Mouse (Mus musculus) small intestine, adult 2 months (tissue): ENCODE results near the gene Lalba. TPM values are rescaled to one million over a fixed set of nuclear protein-coding genes. Genes with fewer than 3 reads are reported as not detected.
A peak's percentile ranks its signal among the peaks of the same experiment; 100 is the strongest.

Source experiments
- H3K27ac ChIP-seq: fragments of 200-500 bp; 2 replicates; pipeline ENCODE4 v1.5.1; 2012; ENCODE audit warnings: low read depth, low read length, control low read depth, inconsistent platforms; ENCODE audit not compliant: insufficient read depth
- H3K27me3 ChIP-seq: fragments of 200-500 bp; 2 replicates; pipeline ENCODE4 v1.6.1; 2012; ENCODE audit warnings: mild to moderate bottlenecking, moderate library complexity, low read length, inconsistent platforms; ENCODE audit not compliant: control insufficient read depth, insufficient read depth
- H3K36me3 ChIP-seq: fragments of 200-500 bp; 2 replicates; pipeline ENCODE4 v1.6.1; 2012; ENCODE audit warnings: mild to moderate bottlenecking, low read length, control low read depth, inconsistent platforms; ENCODE audit not compliant: control insufficient read depth, insufficient read depth
- H3K4me1 ChIP-seq: fragments of 200-500 bp; 2 replicates; pipeline ENCODE4 v1.6.1; 2012; ENCODE audit warnings: low read length, inconsistent platforms, mixed read lengths; ENCODE audit not compliant: control insufficient read depth, insufficient read depth, insufficient read length
- H3K4me3 ChIP-seq: fragments of 200-500 bp; 2 replicates; pipeline ENCODE4 v1.5.1; 2012; ENCODE audit warnings: low read depth, mild to moderate bottlenecking, control low read depth, inconsistent platforms, low read length, moderate library complexity
- CTCF ChIP-seq: fragments of 200-500 bp; IDR thresholded peaks from 2 replicates; pipeline ENCODE4 v1.5.1; 2012; ENCODE audit warnings: low read depth, mild to moderate bottlenecking, control low read depth, inconsistent platforms, low read length, moderate library complexity, mixed read lengths; ENCODE audit not compliant: insufficient replicate concordance, insufficient read length; ENCODE audit errors: extremely low read depth
- POLR2A ChIP-seq: fragments of 200-500 bp; IDR thresholded peaks from 2 replicates; pipeline ENCODE4 v1.6.1; 2012; ENCODE audit warnings: low read depth, mild to moderate bottlenecking, control low read depth, inconsistent platforms, low read length, moderate library complexity
- WGBS: fragments of 180-500 bp; shearing (Covaris S2); methylation state at CpG from one replicate; pipeline ENCODE4 v1.1.7; 2018; 5-methylcytosine and 5-hydroxymethylcytosine counted together
- polyA plus RNA-seq: library from polyadenylated mRNA; depleted of rRNA; stranded (reverse); fragments of >200 nt; gene quantifications from 2 replicates; pipeline ENCODE4 v1.2.3, GENCODE M21; 2012

Lalba gene
- polyA plus RNA-seq, 1 experiment: not detected

DNA sequence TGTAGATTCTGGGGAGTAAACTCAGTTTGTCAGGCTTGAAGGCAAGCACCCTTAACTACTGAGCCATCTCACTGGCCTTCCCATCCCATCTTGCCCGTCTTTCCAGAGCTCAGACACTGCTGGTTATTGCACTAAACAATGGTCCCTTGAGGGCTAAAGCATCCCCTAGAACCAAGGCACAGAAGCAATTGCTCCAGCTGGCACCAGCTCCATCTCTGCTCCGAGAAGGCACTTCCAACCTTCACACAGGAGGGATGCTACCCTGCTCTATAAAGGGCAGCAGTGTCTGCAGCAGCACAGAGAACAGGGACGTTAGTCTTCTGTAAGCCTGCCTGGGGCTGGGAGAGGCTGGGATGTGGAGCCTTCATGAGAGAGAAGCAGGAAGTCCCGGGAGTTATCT is 9.6 kb upstream of the Lalba start, which contains the start of gene Olfr279:
TSS of gene Olfr279 (plus strand) at position 301 of the 400 bp plus-strand sequence.
- no peaks in the 10 kb centered on the region for H3K27me3 ChIP-seq
- TF ChIP-seq CTCF (no peak), POLR2A (no peak)
- no peaks in the 10 kb centered on the region for H3K4me1 ChIP-seq
- no peak within 1 kb of the TSS for H3K4me3 ChIP-seq
- no peaks in the 10 kb centered on the region for H3K36me3 ChIP-seq
- H3K27ac ChIP-seq: no peak within 1 kb of the TSS
- 37% methylated on average over 4 of the region's 4 CpGs for WGBS

DNA sequence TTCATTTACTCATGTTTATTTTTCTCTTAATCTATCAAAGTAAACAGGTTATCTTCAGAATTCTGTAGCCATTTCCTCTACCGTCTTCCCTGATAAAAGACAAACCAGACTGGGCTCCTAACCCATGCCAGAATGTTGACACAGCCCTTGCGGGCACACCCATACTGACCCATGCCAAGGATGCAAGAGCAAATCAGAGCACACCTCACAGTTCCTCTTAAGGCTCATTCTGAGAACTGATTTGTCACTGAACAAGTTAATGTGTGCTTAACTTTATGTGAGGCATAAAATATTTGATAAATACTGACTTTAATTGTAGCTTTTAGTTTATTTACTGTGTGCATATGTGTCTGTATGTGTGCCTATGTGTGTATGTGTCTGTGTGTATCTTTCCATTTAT is 8.8 kb upstream of the Lalba start:
- Histone ChIP-seq H3K27ac (no peak overlapping the region), H3K27me3 (no peaks in the 10 kb centered on the region), H3K4me1 (no peaks in the 10 kb centered on the region), H3K4me3 (no peak overlapping the region), H3K36me3 (no peaks in the 10 kb centered on the region)
- no peak for TF ChIP-seq CTCF
- no peak for TF ChIP-seq POLR2A
- 13% methylated on average over 2 of the region's 2 CpGs for WGBS

DNA sequence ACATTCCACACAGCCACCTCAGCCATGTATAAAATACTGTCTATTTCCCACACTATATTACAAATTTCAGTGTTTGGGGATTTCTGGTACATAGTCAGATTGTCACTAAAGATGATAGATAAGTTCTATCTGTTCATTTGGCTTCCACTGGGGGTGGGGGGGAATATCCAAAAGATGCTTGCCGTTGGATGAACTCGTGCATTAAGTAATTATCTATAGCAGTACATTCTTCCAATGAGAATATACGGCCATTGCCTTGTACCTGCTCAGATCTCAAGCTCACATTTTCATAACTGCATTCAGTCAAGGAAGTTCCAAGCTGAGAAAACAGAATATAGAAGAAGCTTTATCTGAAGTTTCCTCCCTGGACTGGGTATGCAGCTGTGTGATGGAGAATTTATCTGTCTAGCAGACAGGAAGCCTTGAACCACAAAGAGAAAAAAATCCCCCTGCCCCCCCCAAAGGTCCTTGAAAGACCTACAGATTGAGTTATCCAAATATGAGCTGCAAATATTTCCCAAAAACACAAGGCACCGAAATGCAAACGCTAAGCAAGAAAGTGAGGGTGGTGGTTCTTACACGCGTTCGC is 4.0 kb upstream of the Lalba start:
- Histone ChIP-seq H3K4me1 (peaks cover 8% of the 10 kb centered on the region; the same call in 1 of the 2 replicates), H3K36me3 (no peaks in the 10 kb centered on the region), H3K27ac (no peak overlapping the region), H3K4me3 (no peak overlapping the region), H3K27me3 (no peaks in the 10 kb centered on the region)
- TF ChIP-seq POLR2A (no peak), CTCF (no peak)
- WGBS: 88% methylated on average over 8 of the region's 8 CpGs

DNA sequence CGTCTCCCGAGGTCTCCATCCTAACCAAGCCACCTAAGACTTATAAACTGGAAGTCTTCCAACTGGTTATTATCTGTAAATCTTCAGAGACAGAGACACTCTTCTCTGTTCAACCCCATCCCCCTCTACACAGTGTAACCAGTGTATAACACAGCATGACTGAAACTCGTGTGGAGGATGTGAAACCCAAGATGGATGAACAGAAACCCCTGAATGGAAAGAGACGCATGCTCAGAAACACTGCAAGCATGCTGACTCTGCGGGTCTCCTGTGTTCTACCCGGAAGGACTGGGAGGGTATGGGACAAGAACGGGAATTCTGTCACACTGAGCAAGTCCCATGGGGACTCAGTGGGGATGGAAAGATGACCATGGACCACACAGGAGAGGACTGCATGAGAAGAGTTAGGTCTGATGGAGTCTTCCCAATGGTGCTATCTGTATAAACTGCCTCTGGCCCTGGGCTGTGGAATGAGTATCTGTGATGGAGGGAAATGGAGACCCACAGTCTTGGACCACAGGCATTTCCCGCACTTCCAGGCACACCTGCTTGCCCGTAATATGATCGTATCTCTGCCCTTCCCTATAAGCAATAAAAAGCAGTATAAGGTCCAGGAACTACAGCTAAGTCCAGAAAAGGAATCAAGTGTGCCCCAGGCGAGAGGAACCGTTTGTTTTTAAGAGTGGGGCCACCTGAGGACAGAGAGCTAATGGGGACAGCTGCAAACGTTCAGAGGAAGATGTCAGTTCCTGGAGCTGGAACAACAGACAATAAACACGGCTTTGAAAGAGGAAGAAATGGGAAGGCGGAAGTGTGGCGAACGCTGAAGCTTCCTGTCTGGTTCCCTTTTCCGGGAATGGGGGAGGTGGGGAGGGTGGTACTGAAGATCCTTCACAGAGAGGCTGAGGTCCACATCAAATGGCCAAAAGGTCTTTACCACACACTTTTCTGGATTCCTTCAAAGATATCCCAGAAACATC is 1.7 kb upstream of the Lalba start:
- H3K36me3 ChIP-seq: no peaks in the 10 kb centered on the region
- 35% methylated on average over 18 of the region's 18 CpGs for WGBS
- peak overlapping the region; percentile 25 for H3K27ac ChIP-seq
- no peak for TF ChIP-seq CTCF
- no peak for TF ChIP-seq POLR2A
- no peaks in the 10 kb centered on the region for H3K27me3 ChIP-seq
- peak overlapping the region; percentile 40 for H3K4me3 ChIP-seq
- H3K4me1 ChIP-seq: peaks cover 8% of the 10 kb centered on the region; the same call in 1 of the 2 replicates

DNA sequence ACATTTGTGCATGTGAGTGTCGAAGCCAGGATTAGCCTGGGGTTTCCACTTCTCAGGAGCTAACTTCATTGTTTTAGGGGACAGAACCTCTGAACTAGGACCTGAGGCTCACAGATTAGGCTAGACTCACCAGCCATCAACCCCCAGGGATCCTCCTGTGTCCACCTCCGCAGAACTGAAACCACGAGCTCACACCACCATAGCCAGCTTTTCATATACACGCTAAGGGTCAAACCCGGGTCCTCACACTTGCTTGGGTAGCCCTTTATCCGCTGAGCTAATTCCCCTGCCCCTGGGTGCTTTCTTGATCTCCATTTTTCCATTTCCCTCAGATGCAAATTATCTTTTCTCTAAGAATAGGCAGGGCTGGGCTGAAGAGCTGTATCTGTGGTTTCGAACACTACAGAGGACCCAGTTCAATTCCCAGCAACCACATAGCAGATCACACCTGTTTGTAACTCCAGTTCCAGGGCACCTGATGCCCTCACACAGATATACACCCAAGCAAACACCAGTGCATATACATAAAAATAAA is 2.9 kb downstream of the Lalba start:
- Histone ChIP-seq H3K4me1 (peaks cover 14% of the 10 kb centered on the region; the same call in 1 of the 2 replicates), H3K36me3 (no peaks in the 10 kb centered on the region), H3K4me3 (no peak overlapping the region), H3K27me3 (no peaks in the 10 kb centered on the region), H3K27ac (no peak overlapping the region)
- 78% methylated on average over 7 of the region's 7 CpGs for WGBS
- TF ChIP-seq CTCF (no peak), POLR2A (no peak)

DNA sequence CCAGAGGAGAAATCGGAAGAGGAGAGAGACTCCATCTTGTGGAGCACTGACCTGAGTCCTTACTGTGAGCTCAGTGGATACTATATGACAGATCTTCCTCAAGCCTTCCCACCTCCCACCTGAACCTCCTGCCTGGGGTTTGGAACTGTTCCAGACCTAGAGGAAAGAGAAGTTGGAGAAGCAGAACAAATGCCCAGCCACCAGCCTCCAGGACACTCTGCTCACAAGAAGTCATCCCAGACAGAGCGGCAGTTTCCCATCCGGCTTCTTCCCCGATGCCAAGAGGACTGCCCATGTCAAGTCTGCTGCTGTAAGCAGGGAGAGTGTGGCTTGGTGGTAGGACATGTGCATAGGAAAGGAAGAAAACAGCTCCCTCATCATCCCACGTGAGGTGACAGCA is 6.2 kb downstream of the Lalba start:
- no peaks in the 10 kb centered on the region for H3K27me3 ChIP-seq
- no peaks in the 10 kb centered on the region for H3K36me3 ChIP-seq
- 77% methylated on average over 5 of the region's 5 CpGs for WGBS
- H3K27ac ChIP-seq: no peak overlapping the region
- TF ChIP-seq CTCF (no peak), POLR2A (no peak)
- no peak overlapping the region for H3K4me3 ChIP-seq
- peaks cover 6% of the 10 kb centered on the region; the same call in 1 of the 2 replicates for H3K4me1 ChIP-seq

DNA sequence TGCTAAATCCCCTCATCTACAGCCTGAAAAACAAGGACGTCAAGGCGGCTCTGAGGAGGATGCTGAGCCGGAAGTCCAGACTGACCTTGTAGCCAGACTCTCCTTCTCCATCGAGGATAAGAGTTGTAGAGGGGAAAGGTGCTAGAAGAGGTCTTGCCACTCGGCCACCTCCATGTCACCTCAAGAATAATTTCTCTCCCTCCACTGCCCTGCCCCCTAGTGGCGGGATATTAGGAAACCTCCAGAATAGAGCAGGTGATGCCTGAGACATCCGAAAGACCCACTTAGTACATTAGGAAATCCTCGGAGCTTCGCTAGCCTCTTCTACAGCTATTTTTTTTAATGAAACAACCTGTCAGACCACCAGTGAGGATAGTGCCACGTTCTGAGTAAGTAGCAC is 7.1 kb downstream of the Lalba start:
- H3K36me3 ChIP-seq: no peaks in the 10 kb centered on the region
- no peak overlapping the region for H3K27ac ChIP-seq
- 37% methylated on average over 10 of the region's 10 CpGs for WGBS
- peaks cover 6% of the 10 kb centered on the region; the same call in 1 of the 2 replicates for H3K4me1 ChIP-seq
- TF ChIP-seq POLR2A (no peak), CTCF (peak; percentile 68; the same call in 1 of the 2 replicates)
- no peak overlapping the region for H3K4me3 ChIP-seq
- no peaks in the 10 kb centered on the region for H3K27me3 ChIP-seq
